Mouse (Mus musculus): ENCODE data around the gene Fzr1. TPM values are rescaled to one million over a fixed set of nuclear protein-coding genes. Genes with fewer than 3 reads are reported as not detected.

Gene Fzr1
- polyA plus RNA-seq, 1 experiment from 2014 or later, result 90.9 TPM

DNA sequence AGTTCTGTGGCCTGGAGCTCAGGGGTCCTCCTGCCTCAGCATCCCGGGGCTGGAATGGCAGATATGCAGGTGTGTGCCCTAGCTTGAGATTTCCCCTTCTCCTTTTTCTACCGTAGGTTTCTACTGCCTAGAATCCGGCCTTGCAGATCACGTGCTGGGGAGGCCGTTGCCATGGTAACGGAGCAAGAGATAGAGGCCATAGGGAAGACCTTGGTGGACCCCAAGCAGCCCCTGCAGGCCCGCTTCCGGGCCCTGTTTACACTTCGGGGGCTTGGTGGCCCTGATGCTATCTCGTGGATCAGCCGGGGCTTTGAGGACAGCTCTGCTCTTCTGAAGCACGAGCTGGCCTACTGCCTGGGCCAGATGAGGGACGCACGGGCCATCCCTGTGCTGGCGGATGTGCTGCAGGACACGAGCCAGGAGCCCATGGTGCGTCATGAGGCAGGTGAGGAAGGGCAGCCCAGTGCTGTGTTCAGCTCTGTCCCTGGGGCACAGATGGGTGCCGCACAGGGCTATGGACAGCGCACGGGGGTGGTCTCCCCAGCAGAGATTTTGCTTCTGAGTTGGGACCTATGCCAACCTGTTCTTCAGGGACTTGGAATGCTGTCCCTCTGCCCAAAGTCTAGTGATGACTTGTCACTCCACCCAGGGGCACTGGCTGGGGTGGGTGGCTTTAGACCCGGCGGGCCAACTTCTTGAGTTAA, 7.4 kb upstream of the Fzr1 start:
- Histone ChIP-seq H3K4me1 (peaks cover 25% of the 10 kb centered on the region), H3K9me3 (no peaks in the 10 kb centered on the region), H3K4me3 (peak overlapping the region; percentile 76), H3K4me2 (peak overlapping the region; percentile 63), H3K27me3 (no peaks in the 10 kb centered on the region), H3K36me3 (peaks cover 37% of the 10 kb centered on the region), H3K27ac (no peak overlapping the region), H3K9ac (no peak overlapping the region)
- WGBS, result 86% methylated on average over 22 of the region's 22 CpGs
- ATAC-seq (ENCODE audit: insufficient number of reproducible peaks, low FRiP score, low TSS enrichment, low read depth), result no peak

DNA sequence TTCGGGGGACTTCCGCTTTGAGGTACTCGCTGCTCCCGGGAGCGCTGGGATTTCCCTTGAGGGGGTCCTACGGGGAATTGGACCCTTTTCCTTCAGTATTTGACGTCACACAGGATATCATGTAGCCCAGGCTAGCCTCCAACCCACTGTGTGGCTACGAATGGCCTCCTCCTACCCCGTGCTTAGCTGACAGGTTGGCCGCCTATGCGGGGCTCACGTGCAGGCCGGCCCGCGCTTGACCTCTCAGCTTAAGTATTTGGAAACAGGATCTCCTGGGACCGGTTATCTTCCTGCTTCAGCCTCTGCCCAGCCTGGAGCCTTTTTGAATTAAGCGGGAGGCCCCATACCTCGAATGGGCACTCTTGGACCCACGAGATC, 6.3 kb upstream of the Fzr1 start:
- no peak for ATAC-seq (ENCODE audit: insufficient number of reproducible peaks, low FRiP score, low TSS enrichment, low read depth)
- H3K36me3 ChIP-seq, result peaks cover 37% of the 10 kb centered on the region
- peak overlapping the region; percentile 77 for H3K9ac ChIP-seq
- under 1% methylated on average over 19 of the region's 19 CpGs for WGBS
- H3K27me3 ChIP-seq, result no peaks in the 10 kb centered on the region
- H3K9me3 ChIP-seq, result no peaks in the 10 kb centered on the region
- H3K27ac ChIP-seq, result peak overlapping the region; percentile 87
- peaks cover 21% of the 10 kb centered on the region for H3K4me1 ChIP-seq
- peak overlapping the region; percentile 76 for H3K4me3 ChIP-seq
- H3K4me2 ChIP-seq, result peak overlapping the region; percentile 63

DNA sequence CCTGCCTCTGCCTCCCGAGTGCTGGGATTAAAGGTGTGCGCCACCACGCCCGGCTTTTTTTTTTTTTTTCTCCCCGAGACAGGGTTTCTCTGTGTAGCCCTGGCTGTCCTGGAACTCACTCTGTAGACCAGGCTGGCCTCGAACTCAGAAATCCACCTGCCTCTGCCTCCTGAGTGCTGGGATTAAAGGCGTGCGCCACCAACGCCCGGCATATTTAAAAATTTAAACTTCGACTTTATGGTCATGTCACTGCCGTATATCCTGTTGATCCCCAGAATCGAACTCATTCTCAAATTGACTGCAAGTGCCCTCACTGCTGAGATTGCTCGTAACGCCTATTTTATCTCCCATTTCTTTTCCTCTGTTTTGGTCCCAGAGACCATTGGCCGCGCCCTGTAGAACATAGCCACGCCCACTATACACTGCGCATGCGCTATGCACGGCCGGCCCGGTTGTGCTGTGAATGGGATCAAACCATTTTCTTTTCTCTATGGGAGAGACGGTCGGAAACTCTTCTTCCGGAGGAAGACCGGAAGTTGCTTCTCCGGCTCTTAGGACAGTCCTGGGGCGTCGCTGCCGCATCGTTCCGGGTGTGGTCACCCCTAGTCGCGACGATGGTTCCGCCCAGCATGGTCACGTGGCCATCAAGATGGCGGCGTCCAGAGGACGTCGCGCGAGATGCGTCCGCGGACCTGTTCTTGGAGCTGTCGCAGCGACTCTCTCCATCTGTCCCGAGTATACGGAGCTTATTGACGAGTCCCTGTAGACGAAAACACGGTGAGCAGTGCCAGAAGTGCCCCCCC, 5.7 kb upstream of the Fzr1 start, which contains the start of the genes Dohh and Gm48551:
Gene Dohh, plus strand, starts transcription at position 627 of the 803 bp plus-strand sequence.
Gene Gm48551, plus strand, starts transcription at position 665 of the 803 bp plus-strand sequence.
- 8% methylated on average over 54 of the region's 54 CpGs for WGBS
- peak; percentile 93 for ATAC-seq (ENCODE audit: insufficient number of reproducible peaks, low FRiP score, low TSS enrichment, low read depth)
- Histone ChIP-seq H3K27ac (peak within 1 kb of the TSS; percentile 87), H3K4me1 (peaks cover 20% of the 10 kb centered on the region), H3K9me3 (no peaks in the 10 kb centered on the region), H3K9ac (peak within 1 kb of the TSS; percentile 77), H3K4me2 (peak within 1 kb of the TSS; percentile 63), H3K36me3 (peaks cover 33% of the 10 kb centered on the region), H3K27me3 (no peaks in the 10 kb centered on the region), H3K4me3 (peak within 1 kb of the TSS; percentile 76)

DNA sequence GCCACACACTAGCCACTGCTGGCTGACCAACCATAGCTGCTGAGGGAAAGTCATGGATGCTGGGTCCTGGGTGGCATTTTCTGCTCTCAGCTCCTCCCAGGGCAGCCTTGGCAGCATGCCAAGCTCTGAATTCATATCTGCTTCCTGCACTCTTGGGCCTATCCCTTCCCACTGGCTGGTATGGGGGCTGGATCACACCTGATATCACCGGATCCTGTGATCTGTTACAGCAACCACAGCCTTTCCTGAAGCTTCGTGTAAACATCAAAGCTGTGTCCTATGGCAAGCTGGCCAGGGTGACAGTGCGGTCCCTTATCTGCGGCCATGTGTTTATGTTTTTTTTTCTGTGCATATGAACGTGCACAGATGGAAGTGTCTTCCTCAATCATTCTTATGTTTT, 3.7 kb upstream of the Fzr1 start:
- H3K4me3 ChIP-seq, result no peak overlapping the region
- H3K27ac ChIP-seq, result no peak overlapping the region
- H3K36me3 ChIP-seq, result peaks cover 14% of the 10 kb centered on the region
- H3K4me1 ChIP-seq, result peaks cover 28% of the 10 kb centered on the region
- H3K4me2 ChIP-seq, result no peak overlapping the region
- H3K27me3 ChIP-seq, result no peaks in the 10 kb centered on the region
- 78% methylated on average over 5 of the region's 5 CpGs for WGBS
- ATAC-seq (ENCODE audit: insufficient number of reproducible peaks, low FRiP score, low TSS enrichment, low read depth), result no peak
- no peaks in the 10 kb centered on the region for H3K9me3 ChIP-seq
- H3K9ac ChIP-seq, result no peak overlapping the region

DNA sequence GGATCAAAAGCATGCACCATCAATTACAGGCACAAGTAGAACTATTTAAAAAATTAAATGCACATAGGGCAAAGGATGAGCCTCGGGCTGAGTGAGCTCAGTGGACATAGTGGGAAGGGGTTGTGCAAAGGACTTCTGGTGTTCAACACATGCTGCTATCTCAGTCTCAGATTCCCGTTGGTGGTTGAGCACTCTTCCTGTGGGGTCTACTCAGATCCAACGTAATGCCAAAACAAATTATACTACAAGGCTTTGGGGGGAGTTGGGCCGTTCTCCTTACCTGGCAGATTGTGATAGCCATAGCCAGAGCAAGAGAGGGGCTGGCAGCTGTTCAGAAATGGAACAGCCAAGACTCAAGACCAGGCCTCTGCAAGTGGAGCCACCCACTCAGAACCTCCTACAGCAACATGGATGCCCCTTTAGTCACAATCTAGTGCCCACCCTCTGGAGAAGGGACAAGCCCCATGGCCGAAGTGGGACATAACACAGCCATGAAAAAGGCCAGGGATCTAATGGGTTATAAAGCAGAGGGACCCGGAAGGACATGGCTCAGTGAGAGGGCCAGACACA, 1.6 kb upstream of the Fzr1 start:
- Histone ChIP-seq H3K27me3 (no peaks in the 10 kb centered on the region), H3K4me3 (no peak overlapping the region), H3K27ac (no peak overlapping the region), H3K4me1 (peaks cover 21% of the 10 kb centered on the region), H3K9me3 (no peaks in the 10 kb centered on the region), H3K9ac (no peak overlapping the region), H3K4me2 (no peak overlapping the region), H3K36me3 (peaks cover 10% of the 10 kb centered on the region; the same call in 1 of the 2 replicates)
- 84% methylated on average over 6 of the region's 6 CpGs for WGBS
- ATAC-seq (ENCODE audit: insufficient number of reproducible peaks, low FRiP score, low TSS enrichment, low read depth), result no peak

DNA sequence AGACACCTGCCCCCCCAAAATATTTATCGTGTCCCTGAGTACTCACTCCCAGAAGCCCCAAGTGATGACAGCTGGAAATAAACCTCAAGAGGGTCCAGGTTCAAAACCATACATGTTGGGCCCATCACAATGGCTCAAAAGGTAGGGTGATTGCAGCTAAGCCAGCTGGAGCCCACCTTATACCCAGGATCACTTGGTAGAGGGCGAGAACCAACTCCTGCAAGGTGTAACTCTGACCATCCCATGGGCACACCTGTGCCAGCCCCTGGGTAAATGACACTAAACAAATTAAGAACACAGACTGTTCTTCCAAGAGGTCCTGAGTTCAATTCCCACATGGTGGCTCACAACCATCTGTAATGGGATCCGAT, 852 bp upstream of the Fzr1 start:
- 54% methylated on average over 3 of the region's 3 CpGs for WGBS
- ATAC-seq (ENCODE audit: insufficient number of reproducible peaks, low FRiP score, low TSS enrichment, low read depth), result no peak
- Histone ChIP-seq H3K9me3 (no peaks in the 10 kb centered on the region), H3K9ac (peak overlapping the region; percentile 26; the same call in 1 of the 2 replicates), H3K4me2 (peak overlapping the region; percentile 60), H3K27ac (peak overlapping the region; percentile 83), H3K27me3 (no peaks in the 10 kb centered on the region), H3K36me3 (peaks cover 13% of the 10 kb centered on the region), H3K4me3 (peak overlapping the region; percentile 82), H3K4me1 (peaks cover 19% of the 10 kb centered on the region)

DNA sequence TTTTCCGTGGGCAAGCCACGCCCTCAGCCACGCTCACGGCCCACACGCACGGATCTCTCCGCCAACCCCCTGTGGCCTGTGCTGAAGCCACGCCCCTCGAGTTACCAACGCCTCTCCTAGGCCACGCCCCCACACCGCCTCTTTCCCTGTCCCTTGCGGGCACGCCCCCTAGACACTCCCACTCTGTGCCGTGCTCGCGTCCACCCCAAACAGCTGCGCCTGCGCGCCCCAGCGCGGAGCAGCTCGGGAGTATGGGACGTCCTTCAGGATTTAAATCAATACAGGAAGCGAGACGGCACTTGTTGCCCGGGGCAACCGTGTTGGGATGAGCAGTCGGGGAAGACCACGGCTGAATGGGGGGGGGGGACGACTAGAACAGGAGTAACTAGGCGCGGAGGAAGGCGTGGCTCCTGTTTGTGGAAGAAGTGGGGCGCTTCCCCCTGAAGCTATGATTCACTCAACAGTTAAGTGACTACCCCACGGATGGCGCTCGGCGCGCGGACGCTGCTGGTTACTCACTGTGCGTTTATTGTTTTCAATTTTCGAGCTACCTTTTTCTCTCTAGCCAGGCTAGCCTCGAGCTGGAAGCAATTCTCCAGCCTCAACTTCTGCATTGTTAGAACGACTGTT, 352 bp upstream of the Fzr1 start:
- peaks cover 19% of the 10 kb centered on the region for H3K4me1 ChIP-seq
- peak; percentile 98 for ATAC-seq (ENCODE audit: insufficient number of reproducible peaks, low FRiP score, low TSS enrichment, low read depth)
- under 1% methylated on average over 46 of the region's 46 CpGs for WGBS
- H3K27me3 ChIP-seq, result no peaks in the 10 kb centered on the region
- peak overlapping the region; percentile 83 for H3K27ac ChIP-seq
- peak overlapping the region; percentile 82 for H3K4me3 ChIP-seq
- H3K36me3 ChIP-seq, result peaks cover 18% of the 10 kb centered on the region
- H3K9ac ChIP-seq, result peak overlapping the region; percentile 83
- no peaks in the 10 kb centered on the region for H3K9me3 ChIP-seq
- peak overlapping the region; percentile 60 for H3K4me2 ChIP-seq

DNA sequence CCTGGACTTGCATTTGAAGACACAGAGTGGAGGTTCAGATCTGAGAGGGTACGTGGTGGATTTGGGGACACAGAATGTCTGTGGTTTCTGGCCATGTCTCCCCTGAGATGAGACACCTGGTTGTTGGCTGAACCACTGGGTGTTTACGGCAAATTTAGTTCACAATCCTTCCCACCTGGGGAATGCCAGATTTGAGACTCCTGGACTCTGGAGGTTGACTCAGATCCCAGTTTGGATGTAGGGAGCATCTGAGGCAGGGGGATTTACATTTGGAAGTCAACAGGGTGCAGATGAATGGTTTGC, 1.0 kb downstream of the Fzr1 start:
- Histone ChIP-seq H3K9me3 (no peaks in the 10 kb centered on the region), H3K36me3 (peaks cover 31% of the 10 kb centered on the region), H3K4me1 (peaks cover 26% of the 10 kb centered on the region), H3K4me3 (peak overlapping the region; percentile 82), H3K27ac (peak overlapping the region; percentile 54; the same call in 1 of the 2 replicates), H3K27me3 (no peaks in the 10 kb centered on the region), H3K4me2 (peak overlapping the region; percentile 60), H3K9ac (peak overlapping the region; percentile 83)
- WGBS, result 51% methylated on average over 2 of the region's 2 CpGs
- no peak for ATAC-seq (ENCODE audit: insufficient number of reproducible peaks, low FRiP score, low TSS enrichment, low read depth)

DNA sequence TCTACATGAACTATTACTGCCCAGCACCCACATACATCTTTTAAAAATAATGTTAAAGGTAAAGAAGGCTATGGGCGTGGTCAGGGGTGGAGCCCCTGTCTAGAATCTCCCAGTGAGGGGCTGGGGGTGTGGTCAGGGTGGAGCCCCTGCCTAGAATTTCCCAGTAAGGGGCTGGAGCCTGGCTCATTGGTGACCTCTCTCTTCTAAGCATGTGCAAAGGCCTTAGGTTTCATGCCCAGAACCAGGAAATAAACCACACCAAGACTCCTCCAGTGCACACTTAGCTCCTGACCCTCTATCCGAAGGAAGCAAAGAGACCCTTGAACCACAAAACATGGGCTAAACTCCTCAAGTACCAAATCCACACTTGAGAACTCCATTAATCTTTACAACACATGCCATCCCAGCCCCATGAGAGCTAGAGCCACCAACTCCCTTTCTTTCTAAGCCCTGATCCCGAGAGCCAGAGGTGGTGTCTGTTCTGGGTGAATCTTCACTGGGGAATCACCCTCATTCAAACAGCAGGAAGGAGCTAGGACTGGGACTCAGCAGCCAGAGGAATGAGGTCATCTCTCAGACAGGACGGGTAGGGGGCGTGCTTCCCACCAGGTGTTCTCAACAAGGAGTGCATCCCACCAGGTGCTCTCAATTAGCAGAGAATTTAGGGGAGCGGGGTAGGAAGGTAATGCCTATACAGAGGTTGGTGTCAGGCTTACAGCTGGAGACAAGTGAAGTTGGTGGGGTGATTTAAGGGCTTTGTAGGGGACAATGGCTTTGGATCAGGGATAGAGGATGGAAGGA, 1.6 kb downstream of the Fzr1 start:
- H3K4me3 ChIP-seq, result peak overlapping the region; percentile 82
- peak overlapping the region; percentile 60 for H3K4me2 ChIP-seq
- peaks cover 26% of the 10 kb centered on the region for H3K4me1 ChIP-seq
- H3K9ac ChIP-seq, result peak overlapping the region; percentile 83
- WGBS, result 25% methylated on average over 6 of the region's 6 CpGs
- no peak for ATAC-seq (ENCODE audit: insufficient number of reproducible peaks, low FRiP score, low TSS enrichment, low read depth)
- no peaks in the 10 kb centered on the region for H3K27me3 ChIP-seq
- peaks cover 37% of the 10 kb centered on the region for H3K36me3 ChIP-seq
- H3K9me3 ChIP-seq, result no peaks in the 10 kb centered on the region
- H3K27ac ChIP-seq, result peak overlapping the region; percentile 54; the same call in 1 of the 2 replicates

DNA sequence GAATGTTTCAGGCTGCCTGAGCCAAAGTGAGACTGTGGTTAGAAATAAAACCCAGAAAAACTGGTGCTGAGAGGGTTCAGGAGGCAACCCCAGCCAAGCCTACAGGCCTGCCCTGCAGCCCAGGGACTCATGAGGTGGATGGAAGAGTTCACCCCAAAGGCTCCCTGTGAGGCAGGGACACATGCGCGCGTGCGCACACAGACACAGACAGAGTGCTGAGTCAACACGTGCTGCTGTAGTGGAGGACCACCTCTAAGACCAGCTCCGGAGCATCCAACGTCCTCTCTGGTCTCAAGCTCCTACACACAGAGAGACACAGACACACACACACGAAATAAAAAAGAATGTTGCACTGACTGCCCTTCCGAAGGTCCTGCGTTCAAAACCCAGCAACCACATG, 3.0 kb downstream of the Fzr1 start:
- 93% methylated on average over 10 of the region's 10 CpGs for WGBS
- Histone ChIP-seq H3K4me2 (no peak overlapping the region), H3K4me3 (no peak overlapping the region)

DNA sequence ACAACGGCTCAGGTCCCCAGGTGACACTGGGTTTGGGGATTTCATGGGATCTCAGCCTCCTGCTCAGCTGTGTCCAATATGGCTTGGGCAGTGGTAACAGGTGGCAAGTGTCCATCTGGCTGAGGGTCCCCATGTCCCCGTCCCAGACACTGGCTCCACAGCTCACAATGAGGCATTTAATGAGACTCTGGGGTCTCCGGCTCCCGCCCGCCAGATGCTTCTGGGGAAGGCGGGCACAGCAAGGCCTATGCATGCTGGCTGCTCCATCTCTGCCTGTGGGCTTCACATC, 11.2 kb downstream of the Fzr1 start:
- Histone ChIP-seq H3K4me1 (peaks cover 32% of the 10 kb centered on the region), H3K4me3 (no peak overlapping the region), H3K4me2 (no peak overlapping the region), H3K9me3 (no peaks in the 10 kb centered on the region), H3K27me3 (peaks cover 34% of the 10 kb centered on the region), H3K27ac (no peak overlapping the region), H3K9ac (no peak overlapping the region), H3K36me3 (peaks cover 64% of the 10 kb centered on the region)
- ATAC-seq (ENCODE audit: insufficient number of reproducible peaks, low FRiP score, low TSS enrichment, low read depth), result no peak
- WGBS, result 73% methylated on average over 6 of the region's 6 CpGs

More for the DNA sequence above, 3.0 kb downstream of the Fzr1 start:
- H3K9ac ChIP-seq, result no peak overlapping the region
- H3K27me3 ChIP-seq, result no peaks in the 10 kb centered on the region
- no peaks in the 10 kb centered on the region for H3K9me3 ChIP-seq
- ATAC-seq (ENCODE audit: insufficient number of reproducible peaks, low FRiP score, low TSS enrichment, low read depth), result no peak
- H3K36me3 ChIP-seq, result peaks cover 51% of the 10 kb centered on the region
- no peak overlapping the region for H3K27ac ChIP-seq
- peaks cover 26% of the 10 kb centered on the region for H3K4me1 ChIP-seq

Measured in limb, embryonic 15.5 days (tissue).